Mouse (Mus musculus): ENCODE measurements around the gene Ddx39b.
"Not testable (repeated sequence)": the region's sequence is repeated elsewhere in the genome, so short reads cannot be mapped to it uniquely, and the experiment has no call there.

The Ddx39b gene

GRCm38 (mm10) chr17:35220156-35220952 lies 21.2 kb upstream of the Ddx39b start, which contains the start of gene Gm16181:
Gene Gm16181 (plus strand): TSS chr17:35220834.
- peak; percentile 99 for DNase-seq

GRCm38 (mm10) chr17:35222299-35222698 lies 19.2 kb upstream of the Ddx39b start:
- DNase-seq = peak; percentile 95

GRCm38 (mm10) chr17:35224641-35225040 lies 16.9 kb upstream of the Ddx39b start:
- DNase-seq = no peak

- no peak for DNase-seq
These were observed 16.1 kb upstream of the Ddx39b start for GRCm38 (mm10) chr17:35225456-35225855.

- no peak for DNase-seq
These were observed 14.9 kb upstream of the Ddx39b start for GRCm38 (mm10) chr17:35226561-35227046.

- DNase-seq = peak; percentile 89
These were observed 10.5 kb upstream of the Ddx39b start for GRCm38 (mm10) chr17:35231022-35231421.

- DNase-seq = peak; percentile 98
These were observed 9.5 kb upstream of the Ddx39b start for GRCm38 (mm10) chr17:35232043-35232442.

GRCm38 (mm10) chr17:35232659-35233058 lies 8.9 kb upstream of the Ddx39b start:
- no peak for DNase-seq

GRCm38 (mm10) chr17:35233114-35233980 lies 8.2 kb upstream of the Ddx39b start, which contains the start of gene Atp6v1g2:
Gene Atp6v1g2 (plus strand): TSS chr17:35233660.
- peak; percentile 96 for DNase-seq

GRCm38 (mm10) chr17:35234090-35234489 lies 7.5 kb upstream of the Ddx39b start:
- not testable (repeated sequence) for DNase-seq

GRCm38 (mm10) chr17:35234903-35235302 lies 6.6 kb upstream of the Ddx39b start:
- DNase-seq = peak; percentile 97

- peak; percentile 99 for DNase-seq
These were observed 5.7 kb upstream of the Ddx39b start, which contains the start of gene Nfkbil1 for GRCm38 (mm10) chr17:35235614-35236389. Gene Nfkbil1 (minus strand): TSS chr17:35235792.

- DNase-seq = peak; percentile 99
These were observed 5.2 kb upstream of the Ddx39b start for GRCm38 (mm10) chr17:35236390-35236746.

- peak; percentile 95 for DNase-seq
These were observed 4.5 kb upstream of the Ddx39b start for GRCm38 (mm10) chr17:35236996-35237395.

- DNase-seq = peak; percentile 92
These were observed 4.0 kb upstream of the Ddx39b start for GRCm38 (mm10) chr17:35237504-35237903.

GRCm38 (mm10) chr17:35239700-35240099 lies 1.8 kb upstream of the Ddx39b start:
- DNase-seq = no peak

GRCm38 (mm10) chr17:35240384-35241304 lies 902 bp upstream of the Ddx39b start:
- DNase-seq = peak; percentile 96

- peak; percentile 99 for DNase-seq
These were observed 732 bp downstream of the Ddx39b start for GRCm38 (mm10) chr17:35242015-35242941.

- DNase-seq = peak; percentile 97
These were observed 1.5 kb downstream of the Ddx39b start for GRCm38 (mm10) chr17:35243086-35243485.

- DNase-seq = peak; percentile 83
These were observed 3.5 kb downstream of the Ddx39b start for GRCm38 (mm10) chr17:35244999-35245398.
